In genomic region chr15:63888440-63888839, GRCm38 (mm10) we compare ENCODE assay signal across 13 mouse cellular contexts. TPM values are rescaled to one million over a fixed set of nuclear protein-coding genes. Genes with fewer than 3 reads are reported as not detected.
"Had no signal": no experiment of that assay in that cellular context is flagged by ENCODE, and none has a peak within 500 bp of the region (broad histone marks: within the 10 kb centered on the region; RNA-seq: fewer than 3 reads in every experiment).

No protein-coding gene starts in this region.

RNA-seq across cellular contexts. Expression of gene Gsdmc3, which starts 10.1 kb away (rescaled TPM):
- total RNA-seq: megakaryocyte-erythroid progenitor cell, adult 5-6 weeks; neutrophil, adult 5-6 weeks had no signal
- polyA plus RNA-seq: liver, embryonic 14.5 days; liver, embryonic 16.5 days; lung, embryonic 14.5 days; midbrain, embryonic 10.5 days; midbrain, embryonic 12.5 days; midbrain, embryonic 14.5 days; midbrain, embryonic 16.5 days; neural tube, embryonic 12.5 days; neural tube, embryonic 14.5 days; spleen, adult 2 months had no signal

RNA-seq across cellular contexts. Expression of gene Gsdmc4, which starts 23.7 kb away (rescaled TPM):
- total RNA-seq: megakaryocyte-erythroid progenitor cell, adult 5-6 weeks; neutrophil, adult 5-6 weeks had no signal
- polyA plus RNA-seq: liver, embryonic 16.5 days; lung, embryonic 14.5 days; lung, embryonic 16.5 days; midbrain, embryonic 10.5 days; midbrain, embryonic 12.5 days; midbrain, embryonic 14.5 days; midbrain, embryonic 16.5 days; neural tube, embryonic 12.5 days; neural tube, embryonic 14.5 days; spleen, adult 2 months had no signal

RNA-seq across cellular contexts. Expression of gene Gsdmc2, which starts 43.5 kb away (rescaled TPM):
- total RNA-seq: megakaryocyte-erythroid progenitor cell, adult 5-6 weeks; neutrophil, adult 5-6 weeks had no signal
- polyA plus RNA-seq: liver, embryonic 14.5 days; liver, embryonic 16.5 days; lung, embryonic 14.5 days; lung, embryonic 16.5 days; midbrain, embryonic 10.5 days; midbrain, embryonic 12.5 days; midbrain, embryonic 14.5 days; midbrain, embryonic 16.5 days; neural tube, embryonic 12.5 days; neural tube, embryonic 14.5 days; spleen, adult 2 months had no signal
